Mouse (Mus musculus) myocyte (in vitro differentiated cells): ENCODE results near the gene Fez1.

Source experiments
- E2F4 ChIP-seq: IDR thresholded peaks from one replicate; pipeline ENCODE4 v1.6.1; 2011; ENCODE audit warnings: mild to moderate bottlenecking, control low read depth, moderate library complexity; ENCODE audit not compliant: insufficient read depth
- POLR2A ChIP-seq: IDR thresholded peaks from one replicate; pipeline ENCODE4 v1.6.1; 2011; ENCODE audit warnings: low read depth, mild to moderate bottlenecking, control low read depth, moderate library complexity; ENCODE audit not compliant: insufficient read length
- POLR2AphosphoS2 ChIP-seq: IDR thresholded peaks from one replicate; pipeline ENCODE4 v1.6.1; 2011; ENCODE audit warnings: low read depth, control low read depth; ENCODE audit not compliant: insufficient read length
- TCF12 ChIP-seq: IDR thresholded peaks from one replicate; pipeline ENCODE4 v1.6.1; 2011; ENCODE audit warnings: mild to moderate bottlenecking, control low read depth; ENCODE audit not compliant: poor library complexity, insufficient read depth, severe bottlenecking

DNA sequence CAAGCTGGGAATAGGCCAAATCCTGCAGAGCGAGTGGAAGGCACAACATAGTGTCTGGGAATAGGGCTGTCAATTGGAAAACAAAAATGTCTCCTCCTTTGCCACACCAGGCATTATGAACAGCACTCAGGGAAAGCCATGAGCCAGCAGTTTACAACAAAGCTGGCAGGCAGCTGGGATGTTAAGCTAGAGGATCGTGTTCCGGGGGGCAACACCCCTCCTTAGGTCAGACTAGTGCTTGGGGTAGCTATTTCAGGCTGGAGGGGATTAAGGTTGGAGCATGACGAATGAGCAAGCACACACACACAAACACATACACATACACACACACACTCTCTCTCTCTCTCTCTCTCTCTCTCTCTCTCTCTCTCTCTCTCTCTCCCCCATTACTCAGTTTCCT lies 97.8 kb downstream of the Fez1 start:
- no peak for TF ChIP-seq POLR2A
- no peak for TF ChIP-seq POLR2AphosphoS2
- TF ChIP-seq E2F4, result no peak
- no peak for TF ChIP-seq TCF12
